Mouse (Mus musculus) brain, embryonic 14.5 days (tissue): ENCODE results near the gene Senp3.

Experiments used
- CTCF ChIP-seq: fragments of 200-500 bp; IDR thresholded peaks from 2 replicates; pipeline ENCODE4 v1.5.1; 2012; ENCODE audit warnings: inconsistent platforms, mild to moderate bottlenecking, moderate library complexity, borderline replicate concordance; ENCODE audit not compliant: insufficient read depth, insufficient read length; ENCODE audit errors: extremely low read depth
- POLR2A ChIP-seq: fragments of 200-500 bp; IDR thresholded peaks from 2 replicates; pipeline ENCODE4 v1.6.1; 2012; ENCODE audit warnings: mild to moderate bottlenecking, inconsistent platforms, borderline replicate concordance; ENCODE audit not compliant: poor library complexity, insufficient read depth, insufficient read length, severe bottlenecking; ENCODE audit errors: extremely low read depth

GRCm38 (mm10) chr11:69689891-69690290, 8.0 kb upstream of the Senp3 start:
- TF ChIP-seq POLR2A (no peak), CTCF (no peak)
